Mouse (Mus musculus): ENCODE measurements at regions not wholly inside any gene's neighbourhood (a gene's known extent, or its start where the extent isn't known, plus 50 kb on each side); places are given as distances from the start of the nearest gene placed in this dataset.
A peak's percentile ranks its signal among the peaks of the same experiment; 100 is the strongest.
"Not testable (repeated sequence)": the region's sequence is repeated elsewhere in the genome, so short reads cannot be mapped to it uniquely, and the experiment has no call there.

- no peak overlapping the region for H3K4me2 ChIP-seq (ENCODE audit: low read length)
- ATAC-seq: peak; percentile 43; the same call in 1 of the 2 replicates
- H3K27ac ChIP-seq (ENCODE audit: low read length): no peak overlapping the region
- H3K9me3 ChIP-seq (ENCODE audit: control insufficient read depth, low read length): no peaks in the 10 kb centered on the region
- no peaks in the 10 kb centered on the region for H3K27me3 ChIP-seq (replicated peaks; ENCODE audit: control insufficient read depth, insufficient read depth, low read length)
- H3K4me3 ChIP-seq (replicated peaks; ENCODE audit: low read length): no peak overlapping the region
- no peaks in the 10 kb centered on the region for H3K36me3 ChIP-seq (ENCODE audit: control insufficient read depth, insufficient read depth)
- H3K4me1 ChIP-seq (replicated peaks; ENCODE audit: control insufficient read depth, insufficient read depth, low read length): no peaks in the 10 kb centered on the region
- no peak overlapping the region for H3K9ac ChIP-seq (replicated peaks; ENCODE audit: low read depth, low read length)
These were observed 1878.9 kb upstream of the Flrt2 start for GRCm38 (mm10) chr12:93812963-93813733.

- H3K9ac ChIP-seq (replicated peaks; ENCODE audit: low read depth, low read length): no peak overlapping the region
- H3K27ac ChIP-seq (ENCODE audit: low read length): no peak overlapping the region
- H3K4me3 ChIP-seq (replicated peaks; ENCODE audit: low read length): no peak overlapping the region
- no peaks in the 10 kb centered on the region for H3K36me3 ChIP-seq (ENCODE audit: control insufficient read depth, insufficient read depth)
- no peaks in the 10 kb centered on the region for H3K27me3 ChIP-seq (replicated peaks; ENCODE audit: control insufficient read depth, insufficient read depth, low read length)
- no peaks in the 10 kb centered on the region for H3K9me3 ChIP-seq (ENCODE audit: control insufficient read depth, low read length)
- H3K4me2 ChIP-seq (ENCODE audit: low read length): no peak overlapping the region
- peaks cover 5% of the 10 kb centered on the region for H3K4me1 ChIP-seq (replicated peaks; ENCODE audit: control insufficient read depth, insufficient read depth, low read length)
- 3% methylated on average over 1 of the region's 1 CpGs for WGBS
- ATAC-seq: peak; percentile 95
These were observed 1841.0 kb upstream of the Flrt2 start for GRCm38 (mm10) chr12:93850944-93851520.

GRCm38 (mm10) chr12:93851660-93852059 lies 1840.4 kb upstream of the Flrt2 start:
- 0 out of 2 replicates have a peak, but pooled peaks have one; percentile 43 for ATAC-seq
- no peaks in the 10 kb centered on the region for H3K36me3 ChIP-seq (ENCODE audit: control insufficient read depth, insufficient read depth)
- no peak overlapping the region for H3K4me3 ChIP-seq (replicated peaks; ENCODE audit: low read length)
- H3K9me3 ChIP-seq (ENCODE audit: control insufficient read depth, low read length): no peaks in the 10 kb centered on the region
- peaks cover 5% of the 10 kb centered on the region for H3K4me1 ChIP-seq (replicated peaks; ENCODE audit: control insufficient read depth, insufficient read depth, low read length)
- no peak overlapping the region for H3K9ac ChIP-seq (replicated peaks; ENCODE audit: low read depth, low read length)
- WGBS: 4% methylated on average over 1 of the region's 1 CpGs
- H3K4me2 ChIP-seq (ENCODE audit: low read length): no peak overlapping the region
- H3K27me3 ChIP-seq (replicated peaks; ENCODE audit: control insufficient read depth, insufficient read depth, low read length): no peaks in the 10 kb centered on the region
- H3K27ac ChIP-seq (ENCODE audit: low read length): no peak overlapping the region

DNA sequence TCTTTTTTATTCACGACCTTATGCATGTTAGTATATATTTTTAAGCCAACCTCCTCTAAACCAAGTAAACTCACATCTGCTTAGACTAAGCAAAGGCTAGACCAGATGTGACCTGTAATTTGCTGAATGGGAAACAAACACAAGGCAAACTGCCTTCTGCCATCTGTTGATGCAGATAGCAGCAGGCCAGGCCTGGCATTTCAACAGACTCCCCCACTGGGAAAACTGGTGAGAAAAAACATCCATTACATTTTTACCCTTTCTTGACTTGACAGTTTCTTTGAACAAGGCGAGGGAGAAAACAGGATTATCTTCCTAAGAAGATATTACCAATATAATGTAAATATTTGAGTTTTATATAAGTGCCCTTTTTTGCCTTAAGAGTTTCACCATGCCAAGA lies 1806.1 kb upstream of the Flrt2 start:
- Histone ChIP-seq H3K27me3 (replicated peaks; ENCODE audit: control insufficient read depth, insufficient read depth, low read length) (no peaks in the 10 kb centered on the region), H3K4me1 (replicated peaks; ENCODE audit: control insufficient read depth, insufficient read depth, low read length) (no peaks in the 10 kb centered on the region), H3K27ac (ENCODE audit: low read length) (no peak overlapping the region), H3K36me3 (ENCODE audit: control insufficient read depth, insufficient read depth) (no peaks in the 10 kb centered on the region), H3K9ac (replicated peaks; ENCODE audit: low read depth, low read length) (no peak overlapping the region), H3K4me2 (ENCODE audit: low read length) (no peak overlapping the region), H3K4me3 (replicated peaks; ENCODE audit: low read length) (no peak overlapping the region), H3K9me3 (ENCODE audit: control insufficient read depth, low read length) (no peaks in the 10 kb centered on the region)
- WGBS: 77% methylated on average over 2 of the region's 2 CpGs
- ATAC-seq: no peak

- Histone ChIP-seq H3K9ac (replicated peaks; ENCODE audit: low read depth, low read length) (no peak overlapping the region), H3K9me3 (ENCODE audit: control insufficient read depth, low read length) (no peaks in the 10 kb centered on the region), H3K27ac (ENCODE audit: low read length) (no peak overlapping the region), H3K4me2 (ENCODE audit: low read length) (no peak overlapping the region), H3K4me3 (replicated peaks; ENCODE audit: low read length) (no peak overlapping the region), H3K4me1 (replicated peaks; ENCODE audit: control insufficient read depth, insufficient read depth, low read length) (no peaks in the 10 kb centered on the region), H3K27me3 (replicated peaks; ENCODE audit: control insufficient read depth, insufficient read depth, low read length) (no peaks in the 10 kb centered on the region), H3K36me3 (ENCODE audit: control insufficient read depth, insufficient read depth) (no peaks in the 10 kb centered on the region)
- 92% methylated on average over 3 of the region's 3 CpGs for WGBS
- no peak for ATAC-seq
These were observed 1801.9 kb upstream of the Flrt2 start for GRCm38 (mm10) chr12:93890109-93890508.

GRCm38 (mm10) chr12:93928541-93929238 lies 1763.3 kb upstream of the Flrt2 start:
- 71% methylated on average over 1 of the region's 27 CpGs for WGBS
- peak; percentile 85 for ATAC-seq

GRCm38 (mm10) chr12:93929239-93929563 lies 1762.8 kb upstream of the Flrt2 start:
- ATAC-seq: peak; percentile 70
- H3K27me3 ChIP-seq (replicated peaks; ENCODE audit: control insufficient read depth, insufficient read depth, low read length); H3K4me2 ChIP-seq (ENCODE audit: low read length); H3K27ac ChIP-seq (ENCODE audit: low read length); H3K4me1 ChIP-seq (replicated peaks; ENCODE audit: control insufficient read depth, insufficient read depth, low read length); H3K36me3 ChIP-seq (ENCODE audit: control insufficient read depth, insufficient read depth); H3K4me3 ChIP-seq (replicated peaks; ENCODE audit: low read length); H3K9ac ChIP-seq (replicated peaks; ENCODE audit: low read depth, low read length); H3K9me3 ChIP-seq (ENCODE audit: control insufficient read depth, low read length): not testable (repeated sequence)
- WGBS: 97% methylated on average over 4 of the region's 7 CpGs

More at GRCm38 (mm10) chr12:93928541-93929238, 1763.3 kb upstream of the Flrt2 start:
- not testable (repeated sequence) for H3K4me3 ChIP-seq (replicated peaks; ENCODE audit: low read length); H3K9ac ChIP-seq (replicated peaks; ENCODE audit: low read depth, low read length); H3K36me3 ChIP-seq (ENCODE audit: control insufficient read depth, insufficient read depth); H3K27me3 ChIP-seq (replicated peaks; ENCODE audit: control insufficient read depth, insufficient read depth, low read length); H3K4me2 ChIP-seq (ENCODE audit: low read length); H3K4me1 ChIP-seq (replicated peaks; ENCODE audit: control insufficient read depth, insufficient read depth, low read length); H3K27ac ChIP-seq (ENCODE audit: low read length); H3K9me3 ChIP-seq (ENCODE audit: control insufficient read depth, low read length)

DNA sequence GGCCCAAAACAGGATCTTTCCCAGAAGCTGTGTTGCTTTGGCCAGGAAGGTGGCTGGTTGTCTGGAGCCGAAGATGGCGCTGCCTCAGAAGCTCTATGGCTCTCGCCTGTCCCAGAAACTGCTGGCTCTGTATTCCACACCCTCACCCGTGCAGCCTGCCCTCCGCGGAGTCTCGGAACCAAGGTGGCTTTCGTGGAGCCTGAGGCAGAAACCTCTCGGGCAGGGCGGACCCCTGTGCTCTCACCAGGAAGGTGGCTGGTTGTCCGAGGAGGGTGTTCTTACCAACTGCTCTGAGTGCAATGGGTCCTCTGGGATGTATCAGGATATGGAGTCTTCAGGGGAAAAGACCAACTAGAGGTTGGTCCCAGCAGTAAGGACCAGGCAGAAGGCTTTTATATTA lies 1761.8 kb upstream of the Flrt2 start:
- not testable (repeated sequence) for H3K4me1 ChIP-seq (replicated peaks; ENCODE audit: control insufficient read depth, insufficient read depth, low read length); H3K9ac ChIP-seq (replicated peaks; ENCODE audit: low read depth, low read length); H3K4me2 ChIP-seq (ENCODE audit: low read length); ATAC-seq; H3K27ac ChIP-seq (ENCODE audit: low read length); H3K27me3 ChIP-seq (replicated peaks; ENCODE audit: control insufficient read depth, insufficient read depth, low read length); H3K4me3 ChIP-seq (replicated peaks; ENCODE audit: low read length); H3K36me3 ChIP-seq (ENCODE audit: control insufficient read depth, insufficient read depth); H3K9me3 ChIP-seq (ENCODE audit: control insufficient read depth, low read length)
- WGBS: 94% methylated on average over 11 of the region's 11 CpGs

DNA sequence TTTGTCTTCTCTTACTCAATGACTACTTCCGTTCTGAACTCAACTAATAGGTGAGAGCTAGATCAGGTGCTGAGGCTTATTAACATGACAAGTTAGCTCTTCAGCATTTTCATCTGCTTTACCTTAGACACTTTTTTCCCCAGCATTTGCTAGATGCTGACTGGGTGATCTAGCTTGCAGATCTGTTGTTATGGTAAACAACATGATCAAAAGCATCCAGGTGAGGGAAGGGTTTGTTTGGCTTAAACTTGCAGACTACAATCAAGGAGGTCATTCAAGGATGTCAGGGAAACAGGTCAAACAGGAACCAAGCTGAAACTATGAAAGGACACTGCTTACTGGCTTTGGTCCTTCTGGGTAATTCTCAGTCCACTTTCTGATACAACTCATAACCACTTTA lies 1731.2 kb upstream of the Flrt2 start:
- ATAC-seq: no peak
- Histone ChIP-seq H3K27me3 (replicated peaks; ENCODE audit: control insufficient read depth, insufficient read depth, low read length) (no peaks in the 10 kb centered on the region), H3K9ac (replicated peaks; ENCODE audit: low read depth, low read length) (no peak overlapping the region), H3K9me3 (ENCODE audit: control insufficient read depth, low read length) (no peaks in the 10 kb centered on the region), H3K4me1 (replicated peaks; ENCODE audit: control insufficient read depth, insufficient read depth, low read length) (no peaks in the 10 kb centered on the region), H3K4me2 (ENCODE audit: low read length) (no peak overlapping the region), H3K36me3 (ENCODE audit: control insufficient read depth, insufficient read depth) (no peaks in the 10 kb centered on the region), H3K27ac (ENCODE audit: low read length) (no peak overlapping the region), H3K4me3 (replicated peaks; ENCODE audit: low read length) (no peak overlapping the region)
- 90% methylated on average over 1 of the region's 1 CpGs for WGBS

All from forebrain, embryonic 16.5 days (tissue).